In genomic region chr10:81424246-81425051, GRCm38 (mm10) we compare ENCODE assay signal across 7 mouse cellular contexts. TPM values are rescaled to one million over a fixed set of nuclear protein-coding genes. Genes with fewer than 3 reads are reported as not detected.
A peak's percentile ranks its signal among the peaks of the same experiment; 100 is the strongest.
DNase-seq lines count a peak whose midpoint lies in the region; ATAC-seq and TF ChIP-seq lines count a peak whose summit lies in the region.

No protein-coding gene starts in this region.

- peak overlapping the region; percentile 28 to 33; a peak in 3 of 4 replicates for H3K4me3 ChIP-seq in ES-E14 (ENCODE audit: insufficient read depth in 1 of 2, low read depth in 1 of 2, low read length in 2 of 2, poor library complexity in 1 of 2, severe bottlenecking in 1 of 2)
- peak overlapping the region; percentile 73 for H3K4me3 ChIP-seq in embryonic fibroblast, embryonic 13.5 days (ENCODE audit: insufficient read depth, low read length)
- peak overlapping the region; percentile 87 for H3K4me3 ChIP-seq in heart, embryonic 15.5 days
- peak overlapping the region; percentile 67; the same call in 1 of the 2 replicates for H3K4me3 ChIP-seq in kidney, postnatal 0 days (replicated peaks; ENCODE audit: low read depth, low read length)
- H3K4me3 ChIP-seq in lung, adult 2 months (replicated peaks; ENCODE audit: extremely low read depth, low read depth, low read length): peak overlapping the region; percentile 1
- H3K4me3 ChIP-seq in small intestine, adult 2 months (ENCODE audit: low read depth, low read length): peak overlapping the region; percentile 35

- TF ChIP-seq POLR2A in embryonic fibroblast, embryonic 13.5 days (IDR thresholded peaks at IDR 0.05; ENCODE audit: low read depth, low read length): peak; percentile 23
- no peak for TF ChIP-seq POLR2A in lung, adult 2 months (IDR thresholded peaks at IDR 0.05; ENCODE audit: borderline replicate concordance, extremely low read depth, low read depth, low read length)
- TF ChIP-seq POLR2A in small intestine, adult 2 months (IDR thresholded peaks at IDR 0.05; ENCODE audit: low read depth, low read length): no peak

- no peak overlapping the region for H3K27ac ChIP-seq in ES-E14 (ENCODE audit: insufficient read depth, low read depth, low read length, poor library complexity, severe bottlenecking)
- peak overlapping the region; percentile 90 for H3K27ac ChIP-seq in embryonic fibroblast, embryonic 13.5 days (ENCODE audit: insufficient read depth, low read length)
- H3K27ac ChIP-seq in heart, embryonic 15.5 days: peak overlapping the region; percentile 77
- H3K27ac ChIP-seq in kidney, postnatal 0 days: peak overlapping the region; percentile 81
- peak overlapping the region; percentile 10; the same call in 1 of the 2 replicates for H3K27ac ChIP-seq in small intestine, adult 2 months (ENCODE audit: insufficient read depth, low read depth, low read length)

- no peak for DNase-seq in ES-E14 (ENCODE audit: low read depth, low spot score)
- DNase-seq in adrenal gland, postnatal 10 days: peak; percentile 85
- DNase-seq in kidney, postnatal 0 days (ENCODE audit: low spot score): peak; percentile 69
- peak; percentile 48 for DNase-seq in lung, adult 2 months

- peak; percentile 18; the same call in 1 of the 2 replicates for ATAC-seq in heart, embryonic 15.5 days (replicated peaks; ENCODE audit: insufficient number of reproducible peaks, insufficient read depth, low FRiP score, low read depth)
- ATAC-seq in kidney, postnatal 0 days (replicated peaks; ENCODE audit: low FRiP score, low read depth): no peak

- peaks cover 4 to 38% of the 10 kb centered on the region in 2 experiments; a peak in 3 of 4 replicates for H3K4me1 ChIP-seq in ES-E14 (ENCODE audit: control insufficient read depth in 2 of 2, insufficient read depth in 2 of 2, low read length in 2 of 2, poor library complexity in 1 of 2)
- H3K4me1 ChIP-seq in embryonic fibroblast, embryonic 13.5 days (ENCODE audit: control insufficient read depth, insufficient read depth, low read length): peaks cover 2% of the 10 kb centered on the region; the same call in 1 of the 2 replicates
- H3K4me1 ChIP-seq in heart, embryonic 15.5 days (replicated peaks): peaks cover 58% of the 10 kb centered on the region
- H3K4me1 ChIP-seq in kidney, postnatal 0 days (replicated peaks; ENCODE audit: insufficient read depth, low read length): peaks cover 16% of the 10 kb centered on the region
- peaks cover 38% of the 10 kb centered on the region for H3K4me1 ChIP-seq in lung, adult 2 months (ENCODE audit: control insufficient read depth, insufficient read depth, low read length)
- peaks cover 21% of the 10 kb centered on the region for H3K4me1 ChIP-seq in small intestine, adult 2 months (ENCODE audit: control insufficient read depth, insufficient read depth, insufficient read length, low read length)

- H3K27me3 ChIP-seq in heart, embryonic 15.5 days: no peaks in the 10 kb centered on the region
- H3K27me3 ChIP-seq in kidney, postnatal 0 days (ENCODE audit: insufficient read depth, low read length): no peaks in the 10 kb centered on the region
- no peaks in the 10 kb centered on the region for H3K27me3 ChIP-seq in small intestine, adult 2 months (ENCODE audit: control insufficient read depth, insufficient read depth, low read length)

- H3K4me2 ChIP-seq in heart, embryonic 15.5 days: peak overlapping the region; percentile 93
- H3K4me2 ChIP-seq in kidney, postnatal 0 days (ENCODE audit: low read length): peak overlapping the region; percentile 89

- 9% methylated on average over 25 of the region's 25 CpGs for WGBS in heart, embryonic 15.5 days
- WGBS in kidney, postnatal 0 days: 6% methylated on average over 25 of the region's 25 CpGs
- 8% methylated on average over 25 of the region's 25 CpGs for WGBS in lung, adult 2 months
- WGBS in small intestine, adult 2 months: 18% methylated on average over 25 of the region's 25 CpGs

- H3K36me3 ChIP-seq in ES-E14 (ENCODE audit: control insufficient read depth, insufficient read depth, low read length, poor library complexity, severe bottlenecking): no peaks in the 10 kb centered on the region
- H3K36me3 ChIP-seq in heart, embryonic 15.5 days: peaks cover 7% of the 10 kb centered on the region; the same call in 1 of the 2 replicates
- H3K36me3 ChIP-seq in kidney, postnatal 0 days (ENCODE audit: insufficient read depth, low read length): peaks cover 8% of the 10 kb centered on the region; the same call in 1 of the 2 replicates
- H3K36me3 ChIP-seq in small intestine, adult 2 months (ENCODE audit: control insufficient read depth, insufficient read depth, low read length): no peaks in the 10 kb centered on the region

- in situ Hi-C loops in ES-E14 (cut with MboI; ENCODE audit: low sequenced_read_pairs in 2 of 2, unreplicated experiment in 2 of 2): no loop called here

- no peaks in the 10 kb centered on the region for H3K9me3 ChIP-seq in ES-E14 (ENCODE audit: control insufficient read depth, insufficient read depth, low read depth, low read length)
- H3K9me3 ChIP-seq in heart, embryonic 15.5 days (replicated peaks): no peaks in the 10 kb centered on the region
- H3K9me3 ChIP-seq in kidney, postnatal 0 days (replicated peaks; ENCODE audit: low read length): no peaks in the 10 kb centered on the region

- no peak for TF ChIP-seq CTCF in embryonic fibroblast, embryonic 13.5 days (IDR thresholded peaks at IDR 0.05; ENCODE audit: borderline replicate concordance, insufficient read depth, low read length)
- no peak for TF ChIP-seq CTCF in kidney, postnatal 0 days (IDR thresholded peaks at IDR 0.05; ENCODE audit: low read depth)
- no peak for TF ChIP-seq CTCF in lung, adult 2 months (IDR thresholded peaks at IDR 0.05; ENCODE audit: insufficient read depth, low read length)
- no peak for TF ChIP-seq CTCF in small intestine, adult 2 months (IDR thresholded peaks at IDR 0.05; ENCODE audit: extremely low read depth, insufficient read length, insufficient replicate concordance, low read depth, low read length)

- peak overlapping the region; percentile 2; the same call in 1 of the 2 replicates for H3K9ac ChIP-seq in ES-E14 (ENCODE audit: insufficient read depth, low read depth, low read length, poor library complexity, severe bottlenecking)
- H3K9ac ChIP-seq in heart, embryonic 15.5 days: peak overlapping the region; percentile 91
- peak overlapping the region; percentile 84; the same call in 1 of the 2 replicates for H3K9ac ChIP-seq in kidney, postnatal 0 days (ENCODE audit: low read depth, low read length)

TF ChIP-seq in ES-E14, 5 proteins besides CTCF, POLR2A, EP300 and RAD21:
- TF ChIP-seq MAFK (IDR thresholded peaks at IDR 0.05; ENCODE audit: insufficient read depth, low read depth, low read length) (peak; percentile 74; the same call in 1 of the 2 replicates), ZNF384 (IDR thresholded peaks at IDR 0.05; ENCODE audit: low read depth, low read length) (no peak), CHD2 (IDR thresholded peaks at IDR 0.05; ENCODE audit: low read depth, low read length) (no peak)
TF ChIP-seq in ES-E14: peak in this region for 1.

RNA-seq across cellular contexts. Expression of gene Nfic, which starts 31.0 kb away (rescaled TPM):
- total RNA-seq in ES-E14 (2012; rRNA removed): 4.9 and 6.3 TPM in 2 replicates
- total RNA-seq in adrenal gland, postnatal 10 days (2021): 100 to 1,000 TPM in 1 of 2 experiments, 10 to 100 TPM in 1; 99.9 to 129 TPM
- 64.3 and 84.8 TPM in 2 replicates for polyA plus RNA-seq in embryonic fibroblast, embryonic 13.5 days (2011; ENCODE audit: insufficient read length, low read depth, missing spikeins)
- polyA plus RNA-seq in heart, embryonic 15.5 days (2015; fragmentation: Nextera tagmentation; extraction: Ambion mirVana): 60.9 and 71.2 TPM in 2 replicates
- polyA plus RNA-seq in kidney, postnatal 0 days (2015; fragmentation: Nextera tagmentation; extraction: Ambion mirVana): 62.3 and 72.5 TPM in 2 replicates
- polyA plus RNA-seq in lung, adult 2 months (2012; rRNA removed): 89.6 and 103 TPM in 2 replicates
- polyA plus RNA-seq in small intestine, adult 2 months (2012; rRNA removed): 15.5 and 19.4 TPM in 2 replicates

RNA-seq across cellular contexts. Expression of gene Smim24, which starts 31.6 kb away (rescaled TPM):
- 1.7 TPM in 2 replicates for total RNA-seq in ES-E14 (2012; rRNA removed)
- 1 to 10 TPM; 1.2 to 1.6 TPM for total RNA-seq in adrenal gland, postnatal 10 days (2021)
- polyA plus RNA-seq in embryonic fibroblast, embryonic 13.5 days (2011; ENCODE audit: insufficient read length, low read depth, missing spikeins): 0.58 and 2.2 TPM in 2 replicates
- polyA plus RNA-seq in heart, embryonic 15.5 days (2015; fragmentation: Nextera tagmentation; extraction: Ambion mirVana): 3.9 and 4.1 TPM in 2 replicates
- polyA plus RNA-seq in kidney, postnatal 0 days (2015; fragmentation: Nextera tagmentation; extraction: Ambion mirVana): 62.4 and 68.6 TPM in 2 replicates
- 8.8 and 10.1 TPM in 2 replicates for polyA plus RNA-seq in lung, adult 2 months (2012; rRNA removed)
- polyA plus RNA-seq in small intestine, adult 2 months (2012; rRNA removed): 2,702 and 6,898 TPM in 2 replicates

RNA-seq across cellular contexts. Expression of gene Gm48552, which starts 35.6 kb away (rescaled TPM):
- 2.5 and 2.7 TPM in 2 replicates for total RNA-seq in ES-E14 (2012; rRNA removed)
- total RNA-seq in adrenal gland, postnatal 10 days (2021): 1 to 10 TPM in 1 of 2 experiments, under 1 TPM in 1; 0.45 to 1.9 TPM
- 1.1 TPM in 1 of 2 replicates, not detected in the other for polyA plus RNA-seq in embryonic fibroblast, embryonic 13.5 days (2011; ENCODE audit: insufficient read length, low read depth, missing spikeins)
- polyA plus RNA-seq in heart, embryonic 15.5 days (2015; fragmentation: Nextera tagmentation; extraction: Ambion mirVana): 0.84 and 0.91 TPM in 2 replicates
- 0.82 and 1.9 TPM in 2 replicates for polyA plus RNA-seq in kidney, postnatal 0 days (2015; fragmentation: Nextera tagmentation; extraction: Ambion mirVana)
- polyA plus RNA-seq in lung, adult 2 months (2012; rRNA removed): 3.6 and 5.9 TPM in 2 replicates
- polyA plus RNA-seq in small intestine, adult 2 months (2012; rRNA removed): 2.9 and 5.0 TPM in 2 replicates

RNA-seq across cellular contexts. Expression of gene Gm48551, which starts 40.2 kb away (rescaled TPM):
- 1.1 and 1.8 TPM in 2 replicates for total RNA-seq in ES-E14 (2012; rRNA removed)
- total RNA-seq in adrenal gland, postnatal 10 days (2021): 1 to 10 TPM; 1.1 to 1.6 TPM
- polyA plus RNA-seq in embryonic fibroblast, embryonic 13.5 days (2011; ENCODE audit: insufficient read length, low read depth, missing spikeins): 1.4 TPM in 1 of 2 replicates, not detected in the other
- 2.2 and 2.3 TPM in 2 replicates for polyA plus RNA-seq in heart, embryonic 15.5 days (2015; fragmentation: Nextera tagmentation; extraction: Ambion mirVana)
- 1.9 and 2.1 TPM in 2 replicates for polyA plus RNA-seq in kidney, postnatal 0 days (2015; fragmentation: Nextera tagmentation; extraction: Ambion mirVana)
- 3.7 and 6.3 TPM in 2 replicates for polyA plus RNA-seq in lung, adult 2 months (2012; rRNA removed)
- 1.8 and 4.8 TPM in 2 replicates for polyA plus RNA-seq in small intestine, adult 2 months (2012; rRNA removed)

RNA-seq across cellular contexts. Expression of gene Dohh, which starts 40.2 kb away (rescaled TPM):
- total RNA-seq in ES-E14 (2012; rRNA removed): 168 and 183 TPM in 2 replicates
- 10 to 100 TPM; 52.8 to 54.2 TPM for total RNA-seq in adrenal gland, postnatal 10 days (2021)
- 37.7 and 50.1 TPM in 2 replicates for polyA plus RNA-seq in embryonic fibroblast, embryonic 13.5 days (2011; ENCODE audit: insufficient read length, low read depth, missing spikeins)
- polyA plus RNA-seq in heart, embryonic 15.5 days (2015; fragmentation: Nextera tagmentation; extraction: Ambion mirVana): 65.2 and 79.9 TPM in 2 replicates
- 74.3 and 80.6 TPM in 2 replicates for polyA plus RNA-seq in kidney, postnatal 0 days (2015; fragmentation: Nextera tagmentation; extraction: Ambion mirVana)
- 79.2 and 83.4 TPM in 2 replicates for polyA plus RNA-seq in lung, adult 2 months (2012; rRNA removed)
- 86.8 and 113 TPM in 2 replicates for polyA plus RNA-seq in small intestine, adult 2 months (2012; rRNA removed)

Comparison
In these comparisons a context has a peak if more than half of its experiments do, and no peak if none do; other contexts are left out.
1. H3K4me3 ChIP-seq: peak in every context shown above with its lines; median percentile 87 in heart, embryonic 15.5 days; 73 in embryonic fibroblast, embryonic 13.5 days; 67 in kidney, postnatal 0 days; 35 in small intestine, adult 2 months; 30 in ES-E14; 1 in lung, adult 2 months.
2. H3K9ac ChIP-seq: peak in every context shown above with its lines; median percentile 91 in heart, embryonic 15.5 days; 84 in kidney, postnatal 0 days; 2 in ES-E14.
3. RNA of gene Smim24, which starts 31.6 kb away (polyA plus RNA-seq): 2,702 to 6,898 TPM in small intestine, adult 2 months; 62.4 to 68.6 TPM in kidney, postnatal 0 days, 8.8 to 10.1 TPM in lung, adult 2 months, 3.9 to 4.1 TPM in heart, embryonic 15.5 days and 0.58 to 2.2 TPM in embryonic fibroblast, embryonic 13.5 days; every median in the first group is over 10 times any median in the second.